Mouse (Mus musculus) bone marrow, adult 2 months (tissue): ENCODE measurements around the gene Smad1. TPM values are rescaled to one million over a fixed set of nuclear protein-coding genes. Genes with fewer than 3 reads are reported as not detected.

ENCODE experiments used
- H3K27ac ChIP-seq: fragments of 200-500 bp; 2 replicates; pipeline ENCODE4 v1.5.1; 2012; ENCODE audit warnings: low read depth, mild to moderate bottlenecking, control low read depth, inconsistent platforms, low read length; ENCODE audit not compliant: control insufficient read depth, poor library complexity, insufficient read depth
- H3K4me1 ChIP-seq: fragments of 200-500 bp; 2 replicates; pipeline ENCODE4 v1.6.1; 2011; ENCODE audit warnings: low read length; ENCODE audit not compliant: control insufficient read depth, insufficient read depth
- H3K4me3 ChIP-seq: fragments of 200-500 bp; replicated peaks from 2 replicates; pipeline ENCODE3; 2011; ENCODE audit warnings: mild to moderate bottlenecking, low read depth, low read length, control low read depth; ENCODE audit not compliant: control insufficient read depth
- CTCF ChIP-seq: fragments of 200-500 bp; IDR thresholded peaks from 2 replicates; pipeline ENCODE4 v1.5.1; 2011; ENCODE audit warnings: low read length, control low read depth; ENCODE audit not compliant: control insufficient read depth, insufficient read depth
- POLR2A ChIP-seq: fragments of 200-500 bp; IDR thresholded peaks from 2 replicates; pipeline ENCODE4 v1.6.1; 2011; ENCODE audit warnings: low read depth, mild to moderate bottlenecking, control low read depth, low read length, borderline replicate concordance; ENCODE audit not compliant: control insufficient read depth
- WGBS: fragments of 180-500 bp; shearing (Covaris S2); methylation state at CpG from one replicate; pipeline ENCODE4 v1.1.7; 2018; 5-methylcytosine and 5-hydroxymethylcytosine counted together
- polyA plus RNA-seq: library from polyadenylated mRNA; stranded (reverse); fragments of >200 nt; gene quantifications from 2 replicates; pipeline ENCODE4 v1.2.4, GENCODE M21; 2011; ENCODE audit warnings: low replicate concordance; ENCODE audit not compliant: missing spikeins, insufficient read depth, insufficient read length

Smad1 gene
- polyA plus RNA-seq, 1 experiment: 5.3 TPM

DNA sequence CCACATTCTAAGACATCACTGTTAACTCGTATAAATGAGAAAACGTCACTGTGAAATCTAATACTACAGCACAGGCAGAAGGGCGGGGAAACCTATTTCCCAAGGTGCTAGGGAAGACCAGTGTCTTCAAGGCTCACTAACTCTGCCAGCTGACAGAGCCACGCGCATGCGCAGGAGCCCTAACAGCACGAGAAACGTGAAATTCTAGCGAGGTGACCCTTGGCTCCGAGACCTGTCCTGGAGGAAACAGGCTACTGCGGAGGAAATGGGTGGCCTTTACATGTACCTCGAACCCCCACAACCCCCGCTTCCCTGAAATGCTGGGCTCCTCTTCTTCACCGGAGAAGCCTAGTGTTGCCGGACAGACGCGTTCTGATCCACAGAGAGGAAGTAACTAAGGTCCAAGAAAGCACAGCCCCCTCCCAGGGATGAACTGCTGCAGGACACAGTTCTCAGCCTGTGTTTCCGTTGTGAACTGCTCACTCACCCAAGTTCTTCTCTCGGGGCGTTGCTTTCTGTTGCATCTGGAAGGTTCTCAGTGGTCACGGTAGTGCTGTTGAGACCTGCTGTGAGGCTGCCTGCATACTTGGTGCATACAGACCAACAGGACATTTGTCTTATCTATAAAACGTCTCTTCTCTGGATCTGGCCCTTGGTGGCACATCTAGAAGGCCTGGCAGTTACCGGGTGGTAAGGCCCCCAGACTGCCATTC lies 10.1 kb downstream of the Smad1 start:
- Histone ChIP-seq H3K4me1 (peaks cover 1% of the 10 kb centered on the region; the same call in 1 of the 2 replicates), H3K27ac (no peak overlapping the region), H3K4me3 (no peak overlapping the region)
- 81% methylated on average over 23 of the region's 23 CpGs for WGBS
- TF ChIP-seq POLR2A (no peak), CTCF (no peak)

DNA sequence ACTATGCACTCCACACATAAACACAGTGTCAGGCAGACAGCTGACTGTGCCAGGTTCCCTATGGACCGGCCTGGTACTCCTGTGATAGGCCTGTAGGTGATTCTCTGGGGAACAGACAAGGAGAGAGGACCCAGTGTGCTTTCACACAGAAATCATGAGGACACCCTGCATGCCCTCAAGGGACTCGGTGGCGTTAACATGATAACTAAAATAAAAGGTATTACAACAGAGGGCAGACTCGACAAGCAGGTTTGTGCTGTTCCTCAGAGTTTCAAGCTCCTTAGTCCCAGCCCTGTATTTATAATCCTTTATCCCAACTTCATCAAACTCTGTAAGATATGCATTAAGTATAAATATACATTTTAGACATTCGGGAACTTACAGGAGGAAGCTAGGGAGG lies 12.5 kb downstream of the Smad1 start:
- TF ChIP-seq POLR2A (no peak), CTCF (no peak)
- 89% methylated on average over 5 of the region's 5 CpGs for WGBS
- no peak overlapping the region for H3K27ac ChIP-seq
- H3K4me3 ChIP-seq: no peak overlapping the region
- H3K4me1 ChIP-seq: no peaks in the 10 kb centered on the region

DNA sequence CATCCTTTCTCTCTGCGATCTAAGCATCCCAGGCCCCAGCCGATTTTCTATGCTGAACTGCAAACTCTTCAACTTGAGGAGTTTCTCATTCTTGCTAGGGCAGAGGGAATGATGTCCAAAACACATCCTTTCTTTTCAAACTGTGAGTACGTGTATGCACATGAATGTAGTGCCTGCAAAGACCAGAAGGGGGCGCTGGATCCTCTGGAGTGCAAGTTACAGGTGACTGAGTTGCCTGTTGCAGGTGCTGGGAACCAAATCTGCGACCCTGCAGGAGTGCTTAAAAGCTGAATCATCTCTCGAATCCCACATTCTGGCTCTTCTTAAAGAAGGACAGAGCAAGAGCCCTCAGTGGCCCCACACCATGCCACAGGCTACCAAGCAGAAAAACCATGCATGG lies 13.0 kb downstream of the Smad1 start:
- 83% methylated on average over 6 of the region's 6 CpGs for WGBS
- Histone ChIP-seq H3K4me1 (no peaks in the 10 kb centered on the region; the same call in 1 of the 2 replicates), H3K4me3 (no peak overlapping the region), H3K27ac (no peak overlapping the region)
- TF ChIP-seq CTCF (0 out of 2 replicates have a peak, but pooled peaks have one; percentile 12), POLR2A (no peak)

DNA sequence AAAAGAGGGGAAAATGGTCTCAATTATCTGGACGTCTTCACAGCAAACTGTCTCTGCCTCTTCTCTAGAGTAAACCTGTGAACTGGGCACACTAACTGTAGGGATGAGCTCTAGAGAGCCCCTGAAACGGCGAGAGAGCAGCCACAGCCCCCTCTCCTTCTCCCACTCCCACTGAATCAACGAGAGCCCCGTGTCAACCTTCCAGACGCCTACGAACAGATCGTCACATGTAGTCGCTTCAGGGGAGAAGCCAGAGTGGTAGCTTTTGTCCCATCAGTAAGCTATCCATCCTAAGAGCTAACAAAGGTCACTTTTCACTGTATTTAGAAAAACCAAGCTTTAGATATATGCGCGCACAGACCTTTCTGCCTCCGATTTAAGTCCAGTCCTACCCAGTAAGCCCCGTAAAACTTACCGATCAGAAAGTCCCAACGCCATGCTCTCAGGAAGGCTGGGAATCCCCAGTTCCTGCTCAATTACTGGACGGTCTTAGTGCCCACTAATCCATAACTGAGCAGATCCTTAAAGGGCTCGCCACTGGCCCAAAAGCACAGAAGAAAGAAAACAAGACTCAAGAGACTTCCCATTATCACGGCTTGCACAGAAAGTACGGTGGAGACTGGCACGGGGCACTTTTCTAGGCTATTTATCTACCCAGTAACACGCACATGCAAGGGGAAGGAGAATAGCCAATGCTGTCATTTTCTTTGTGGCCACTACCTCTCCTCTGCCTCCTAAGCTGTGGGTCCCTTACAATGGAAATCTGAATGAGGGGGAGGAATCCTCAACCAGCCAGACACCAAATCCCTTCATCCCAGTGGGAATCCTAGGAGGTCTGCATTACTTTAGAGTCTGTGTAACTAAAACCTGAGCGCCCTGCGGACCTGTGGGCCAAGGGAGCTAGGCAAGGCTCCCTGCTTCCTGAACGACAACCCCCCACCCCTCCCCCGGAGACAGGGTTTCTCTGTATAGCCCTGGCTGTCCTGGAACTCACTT lies 14.7 kb downstream of the Smad1 start:
- no peaks in the 10 kb centered on the region; the same call in none of the 2 replicates for H3K4me1 ChIP-seq
- H3K4me3 ChIP-seq: no peak overlapping the region
- WGBS: 47% methylated on average over 25 of the region's 25 CpGs
- no peak overlapping the region for H3K27ac ChIP-seq
- TF ChIP-seq CTCF (no peak), POLR2A (no peak)

DNA sequence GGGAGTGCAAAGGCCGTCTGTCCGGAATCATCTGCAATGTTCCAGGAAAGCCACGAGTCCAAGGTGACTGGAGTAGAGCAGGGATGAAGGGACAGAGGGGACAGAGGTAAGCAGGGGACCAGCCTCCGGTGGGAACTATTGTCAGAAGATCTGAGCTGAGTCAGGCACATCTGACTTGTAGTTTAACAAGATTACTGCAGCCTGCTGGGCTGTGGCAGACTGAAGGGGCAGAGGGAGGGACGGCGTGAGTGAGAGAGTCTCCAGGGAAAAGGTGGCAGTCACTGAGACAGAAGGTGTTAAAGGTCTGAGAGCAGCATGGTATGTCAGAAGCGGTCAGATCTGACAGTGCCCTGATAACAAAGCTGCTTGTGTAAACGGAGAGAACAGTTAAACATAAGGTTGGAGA lies 16.5 kb downstream of the Smad1 start:
- 60% methylated on average over 8 of the region's 8 CpGs for WGBS
- H3K4me3 ChIP-seq: no peak overlapping the region
- TF ChIP-seq CTCF: no peak
- no peak for TF ChIP-seq POLR2A
- H3K4me1 ChIP-seq: no peaks in the 10 kb centered on the region; the same call in none of the 2 replicates
- no peak overlapping the region for H3K27ac ChIP-seq

DNA sequence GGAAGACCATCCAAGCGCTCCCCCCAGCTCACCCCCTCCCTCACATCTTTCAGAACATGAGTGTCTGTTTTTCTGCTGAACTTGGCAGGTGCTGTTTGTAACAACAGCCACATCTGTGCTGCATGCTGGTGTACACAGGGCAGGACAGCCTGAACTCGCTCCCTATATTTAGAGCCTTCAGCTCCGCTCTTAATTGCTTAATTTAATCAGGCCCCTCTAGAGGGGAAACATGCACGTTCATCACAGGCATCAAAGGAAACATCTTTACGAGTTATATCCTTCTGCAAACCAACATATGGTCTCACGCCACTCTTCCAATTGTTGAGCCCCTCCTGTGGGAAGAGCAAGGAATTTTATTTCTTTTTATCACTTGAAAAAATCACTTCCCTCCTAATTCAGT lies 17.5 kb downstream of the Smad1 start:
- Histone ChIP-seq H3K27ac (no peak overlapping the region), H3K4me1 (no peaks in the 10 kb centered on the region; the same call in none of the 2 replicates), H3K4me3 (no peak overlapping the region)
- TF ChIP-seq POLR2A: no peak
- TF ChIP-seq CTCF: no peak
- WGBS: 39% methylated on average over 6 of the region's 6 CpGs

DNA sequence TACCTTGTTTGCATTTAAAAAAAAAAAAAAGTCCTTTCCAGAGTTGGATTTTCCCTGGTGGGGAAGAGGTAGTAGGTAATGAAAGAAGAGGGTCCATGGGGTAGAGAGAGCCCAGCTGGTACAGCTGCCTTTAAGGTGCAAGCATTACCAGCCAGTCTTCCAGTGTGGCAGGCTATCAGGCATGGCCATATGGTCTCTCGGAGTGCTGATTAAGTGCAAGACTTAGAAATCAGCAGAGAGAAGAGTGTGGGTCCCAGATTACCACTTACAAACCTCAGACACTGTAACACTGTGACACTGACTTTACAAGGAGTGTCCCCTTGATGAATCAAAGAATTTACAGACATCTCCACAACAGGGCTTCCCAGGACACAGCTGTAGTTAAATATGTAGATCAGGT lies 18.9 kb downstream of the Smad1 start:
- 61% methylated on average over 1 of the region's 1 CpGs for WGBS
- Histone ChIP-seq H3K4me1 (peaks cover 1% of the 10 kb centered on the region), H3K27ac (no peak overlapping the region), H3K4me3 (no peak overlapping the region)
- no peak for TF ChIP-seq CTCF
- TF ChIP-seq POLR2A: no peak

DNA sequence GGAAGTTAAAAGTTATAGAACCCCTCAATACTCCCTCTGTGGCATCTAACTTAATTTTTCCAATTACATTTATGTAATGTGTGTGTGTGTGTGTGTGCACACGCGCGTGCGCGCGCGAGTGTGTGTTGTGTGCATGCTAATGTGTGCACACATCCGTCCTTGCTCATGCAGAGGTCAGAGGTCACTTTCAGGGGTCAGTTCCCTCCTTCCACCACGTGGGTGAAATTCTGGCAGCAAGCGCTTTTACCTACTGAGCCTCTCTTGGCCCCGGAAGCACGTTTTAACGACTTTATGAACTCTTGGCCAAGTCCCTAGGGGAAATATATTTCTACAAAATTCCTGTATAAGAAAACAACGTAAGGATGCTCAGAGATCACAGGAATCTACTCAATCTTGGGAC lies 19.3 kb downstream of the Smad1 start:
- Histone ChIP-seq H3K27ac (no peak overlapping the region), H3K4me1 (peaks cover 1% of the 10 kb centered on the region), H3K4me3 (no peak overlapping the region)
- WGBS: 78% methylated on average over 14 of the region's 14 CpGs
- TF ChIP-seq CTCF: no peak
- no peak for TF ChIP-seq POLR2A
